Comparison of ENCODE assay signal across 8 mouse cellular contexts in genomic region chr13:74260231-74260992, GRCm38 (mm10). TPM values are rescaled to one million over a fixed set of nuclear protein-coding genes. Genes with fewer than 3 reads are reported as not detected.
DNase-seq lines count a peak whose midpoint lies in the region; ATAC-seq and TF ChIP-seq lines count a peak whose summit lies in the region.

No protein-coding gene starts in this region.

- 7% methylated on average over 10 of the region's 10 CpGs for WGBS in cerebellum, adult 2 months
- 5% methylated on average over 10 of the region's 10 CpGs for WGBS in intestine, embryonic 15.5 days
- 2% methylated on average over 10 of the region's 10 CpGs for WGBS in limb, embryonic 15.5 days
- WGBS in midbrain, embryonic 14.5 days = 6% methylated on average over 10 of the region's 10 CpGs

- peak overlapping the region; percentile 95 for H3K4me2 ChIP-seq in intestine, embryonic 15.5 days (replicated peaks)
- peak overlapping the region; percentile 87 for H3K4me2 ChIP-seq in limb, embryonic 15.5 days
- H3K4me2 ChIP-seq in midbrain, embryonic 14.5 days (ENCODE audit: low read length) = peak overlapping the region; percentile 86

- H3K9ac ChIP-seq in intestine, embryonic 15.5 days = peak overlapping the region; percentile 53
- peak overlapping the region; percentile 67 for H3K9ac ChIP-seq in limb, embryonic 15.5 days
- peak overlapping the region; percentile 61 for H3K9ac ChIP-seq in midbrain, embryonic 14.5 days (replicated peaks; ENCODE audit: low read length)

- H3K4me1 ChIP-seq in cerebellum, adult 2 months (ENCODE audit: control insufficient read depth, insufficient read depth, low read length) = no peaks in the 10 kb centered on the region
- 0 out of 2 replicates have a peak, but pooled peaks cover 5% of the 10 kb centered on the region for H3K4me1 ChIP-seq in intestine, embryonic 15.5 days (replicated peaks)
- H3K4me1 ChIP-seq in limb, embryonic 15.5 days = peaks cover 9% of the 10 kb centered on the region; the same call in 1 of the 2 replicates
- H3K4me1 ChIP-seq in midbrain, embryonic 14.5 days (ENCODE audit: control insufficient read depth, insufficient read depth, low read length) = 0 out of 2 replicates have a peak, but pooled peaks cover 5% of the 10 kb centered on the region

- no peaks in the 10 kb centered on the region for H3K9me3 ChIP-seq in intestine, embryonic 15.5 days
- no peaks in the 10 kb centered on the region for H3K9me3 ChIP-seq in limb, embryonic 15.5 days
- no peaks in the 10 kb centered on the region for H3K9me3 ChIP-seq in midbrain, embryonic 14.5 days (ENCODE audit: control insufficient read depth, low read length)

- peak; percentile 91 for ATAC-seq in intestine, embryonic 15.5 days
- ATAC-seq in limb, embryonic 15.5 days (ENCODE audit: insufficient number of reproducible peaks, low FRiP score, low TSS enrichment, low read depth) = peak; percentile 74; the same call in 1 of the 2 replicates
- ATAC-seq in midbrain, embryonic 14.5 days (ENCODE audit: low FRiP score, low TSS enrichment) = peak; percentile 82

- H3K27me3 ChIP-seq in cerebellum, adult 2 months (ENCODE audit: control insufficient read depth, insufficient read depth, low read length) = no peaks in the 10 kb centered on the region
- H3K27me3 ChIP-seq in intestine, embryonic 15.5 days (replicated peaks) = no peaks in the 10 kb centered on the region
- H3K27me3 ChIP-seq in limb, embryonic 15.5 days = no peaks in the 10 kb centered on the region
- no peaks in the 10 kb centered on the region for H3K27me3 ChIP-seq in midbrain, embryonic 14.5 days (ENCODE audit: control insufficient read depth, insufficient read depth, low read length)

- TF ChIP-seq POLR2A in cerebellum, adult 2 months (IDR thresholded peaks at IDR 0.05; ENCODE audit: borderline replicate concordance, insufficient read depth, low read length) = no peak

- peak; percentile 3 to 12 for DNase-seq in cerebellum, adult 2 months
- no peak for DNase-seq in cerebellum, adult 9-10 months
- DNase-seq in adrenal gland, postnatal 25 days = peak; percentile 44
- DNase-seq in frontal cortex, postnatal 10 days (ENCODE audit: low spot score in 2 of 2) = peak; percentile 14 to 40
- peak; percentile 74 for DNase-seq in midbrain, embryonic 14.5 days
- DNase-seq in spleen, postnatal 4 days (ENCODE audit: low spot score in 2 of 2) = peak; percentile 37 to 70

- no peaks in the 10 kb centered on the region for H3K36me3 ChIP-seq in intestine, embryonic 15.5 days
- no peaks in the 10 kb centered on the region for H3K36me3 ChIP-seq in limb, embryonic 15.5 days
- H3K36me3 ChIP-seq in midbrain, embryonic 14.5 days (ENCODE audit: control insufficient read depth, insufficient read depth, low read length) = no peaks in the 10 kb centered on the region

- H3K27ac ChIP-seq in cerebellum, adult 2 months (ENCODE audit: insufficient read depth, low read length) = no peak overlapping the region
- H3K27ac ChIP-seq in intestine, embryonic 15.5 days = no peak overlapping the region
- peak overlapping the region; percentile 55 for H3K27ac ChIP-seq in limb, embryonic 15.5 days
- no peak overlapping the region for H3K27ac ChIP-seq in midbrain, embryonic 14.5 days (replicated peaks; ENCODE audit: low read depth, low read length)

- H3K4me3 ChIP-seq in cerebellum, adult 2 months (replicated peaks; ENCODE audit: insufficient read depth, low read depth, low read length) = peak overlapping the region; percentile 45
- H3K4me3 ChIP-seq in intestine, embryonic 15.5 days (replicated peaks) = peak overlapping the region; percentile 48
- peak overlapping the region; percentile 48 for H3K4me3 ChIP-seq in limb, embryonic 15.5 days
- H3K4me3 ChIP-seq in midbrain, embryonic 14.5 days (replicated peaks; ENCODE audit: low read depth, low read length) = peak overlapping the region; percentile 36

- no peak for TF ChIP-seq CTCF in cerebellum, adult 2 months (IDR thresholded peaks at IDR 0.05; ENCODE audit: borderline replicate concordance, insufficient read depth, low read depth, low read length)

RNA-seq across cellular contexts. Expression of gene Ahrr, which starts 31.7 kb away (rescaled TPM):
- 0.18 and 0.25 TPM in 2 replicates for polyA plus RNA-seq in cerebellum, adult 2 months (2012; rRNA removed)
- total RNA-seq in adrenal gland, postnatal 25 days (2021) = 1.1 and 1.7 TPM in 2 replicates
- polyA plus RNA-seq in intestine, embryonic 15.5 days (2015; fragmentation: Nextera tagmentation; extraction: Ambion mirVana) = 0.25 and 0.28 TPM in 2 replicates
- 3.9 and 4.0 TPM in 2 replicates for polyA plus RNA-seq in limb, embryonic 15.5 days (2015; fragmentation: Nextera tagmentation; extraction: Ambion mirVana)
- 0.15 and 1.5 TPM in 2 replicates for polyA plus RNA-seq in midbrain, embryonic 14.5 days (2014; fragmentation: Nextera tagmentation; extraction: Ambion mirVana)

RNA-seq across cellular contexts. Expression of gene Exoc3, which starts 51.9 kb away (rescaled TPM):
- polyA plus RNA-seq in cerebellum, adult 2 months (2012; rRNA removed) = 58.6 and 61.7 TPM in 2 replicates
- total RNA-seq in adrenal gland, postnatal 25 days (2021) = 47.9 and 67.9 TPM in 2 replicates
- 60.9 and 65.6 TPM in 2 replicates for polyA plus RNA-seq in intestine, embryonic 15.5 days (2015; fragmentation: Nextera tagmentation; extraction: Ambion mirVana)
- 79.0 and 82.2 TPM in 2 replicates for polyA plus RNA-seq in limb, embryonic 15.5 days (2015; fragmentation: Nextera tagmentation; extraction: Ambion mirVana)
- 125 and 145 TPM in 2 replicates for polyA plus RNA-seq in midbrain, embryonic 14.5 days (2014; fragmentation: Nextera tagmentation; extraction: Ambion mirVana)

RNA-seq across cellular contexts. Expression of gene Pdcd6, which starts 57.0 kb away (rescaled TPM):
- polyA plus RNA-seq in cerebellum, adult 2 months (2012; rRNA removed) = 144 and 153 TPM in 2 replicates
- total RNA-seq in adrenal gland, postnatal 25 days (2021) = 147 and 161 TPM in 2 replicates
- 170 and 182 TPM in 2 replicates for polyA plus RNA-seq in intestine, embryonic 15.5 days (2015; fragmentation: Nextera tagmentation; extraction: Ambion mirVana)
- 157 and 158 TPM in 2 replicates for polyA plus RNA-seq in limb, embryonic 15.5 days (2015; fragmentation: Nextera tagmentation; extraction: Ambion mirVana)
- polyA plus RNA-seq in midbrain, embryonic 14.5 days (2014; fragmentation: Nextera tagmentation; extraction: Ambion mirVana) = 126 and 131 TPM in 2 replicates
